Mouse (Mus musculus) cerebellum, postnatal 4 days (tissue): ENCODE data around the gene Tnxb.
A peak's percentile ranks its signal among the peaks of the same experiment; 100 is the strongest.
"Not testable (repeated sequence)": the region's sequence is repeated elsewhere in the genome, so short reads cannot be mapped to it uniquely, and the experiment has no call there.

ENCODE experiments used
- DNase-seq, 2 experiments: peaks; one replicate each; pipeline ENCODE4 v3.0.0; 2022; ENCODE audit warnings: low spot score in 2 of 2, mixed read lengths in 1 of 2

Gene Tnxb

DNA sequence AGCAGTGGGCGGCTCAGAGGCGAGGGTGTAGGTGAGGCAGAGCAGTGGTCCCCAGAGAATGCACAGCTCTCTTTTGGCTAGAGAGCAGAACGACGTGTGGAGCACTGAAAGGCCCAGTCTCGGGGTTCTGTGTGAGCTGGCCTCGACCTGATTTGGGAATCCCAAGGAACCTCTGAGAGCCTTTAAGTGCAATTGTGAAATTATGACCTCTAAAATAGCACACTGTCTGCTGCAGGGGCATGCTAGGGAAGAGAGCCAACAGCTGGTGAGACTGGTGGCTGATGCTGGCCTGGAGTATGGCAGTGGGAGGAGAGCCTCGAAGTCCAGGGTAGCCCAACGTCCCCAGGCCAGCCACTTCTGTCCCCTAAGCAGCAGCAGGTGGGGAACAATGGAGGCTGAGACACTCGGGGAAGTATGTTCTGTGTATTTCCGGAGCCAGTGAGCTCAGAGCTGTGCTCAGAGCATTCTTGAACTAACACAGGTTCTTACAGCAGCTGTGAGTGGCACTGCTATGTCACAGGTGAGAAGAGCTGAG, 13.4 kb downstream of the Tnxb start:
- DNase-seq, result no peak

DNA sequence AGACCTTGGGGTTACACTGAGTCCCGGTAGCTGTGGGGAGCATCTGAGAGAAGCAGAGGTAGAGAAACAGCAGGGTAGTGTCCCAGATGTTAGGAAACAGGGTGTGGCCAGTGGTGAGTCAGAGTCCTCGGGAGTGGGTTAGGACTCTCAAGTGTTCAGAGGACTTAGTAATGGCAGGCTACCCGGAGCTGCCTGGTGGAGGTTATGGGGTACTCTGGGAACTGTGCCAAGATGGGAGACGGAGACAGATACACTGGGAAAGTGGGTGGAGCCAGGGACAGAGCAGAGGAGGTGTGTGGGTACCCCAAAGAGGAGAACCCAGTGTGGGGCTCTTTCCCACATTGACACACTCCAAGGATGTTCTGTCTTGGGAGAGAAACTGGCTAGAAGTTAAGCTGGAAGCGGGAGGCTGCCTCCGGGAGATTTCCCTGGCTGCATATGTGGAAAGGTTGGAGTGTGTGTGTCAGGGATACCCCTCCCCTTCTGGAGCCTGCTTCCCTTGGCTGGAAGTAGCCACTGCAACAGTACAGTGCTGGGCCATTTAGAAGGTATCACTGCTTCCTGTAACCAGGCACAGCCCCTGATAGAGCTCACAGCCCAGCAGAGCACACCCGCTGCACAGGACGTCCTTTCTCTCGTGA, 14.0 kb downstream of the Tnxb start:
- no peak for DNase-seq

DNA sequence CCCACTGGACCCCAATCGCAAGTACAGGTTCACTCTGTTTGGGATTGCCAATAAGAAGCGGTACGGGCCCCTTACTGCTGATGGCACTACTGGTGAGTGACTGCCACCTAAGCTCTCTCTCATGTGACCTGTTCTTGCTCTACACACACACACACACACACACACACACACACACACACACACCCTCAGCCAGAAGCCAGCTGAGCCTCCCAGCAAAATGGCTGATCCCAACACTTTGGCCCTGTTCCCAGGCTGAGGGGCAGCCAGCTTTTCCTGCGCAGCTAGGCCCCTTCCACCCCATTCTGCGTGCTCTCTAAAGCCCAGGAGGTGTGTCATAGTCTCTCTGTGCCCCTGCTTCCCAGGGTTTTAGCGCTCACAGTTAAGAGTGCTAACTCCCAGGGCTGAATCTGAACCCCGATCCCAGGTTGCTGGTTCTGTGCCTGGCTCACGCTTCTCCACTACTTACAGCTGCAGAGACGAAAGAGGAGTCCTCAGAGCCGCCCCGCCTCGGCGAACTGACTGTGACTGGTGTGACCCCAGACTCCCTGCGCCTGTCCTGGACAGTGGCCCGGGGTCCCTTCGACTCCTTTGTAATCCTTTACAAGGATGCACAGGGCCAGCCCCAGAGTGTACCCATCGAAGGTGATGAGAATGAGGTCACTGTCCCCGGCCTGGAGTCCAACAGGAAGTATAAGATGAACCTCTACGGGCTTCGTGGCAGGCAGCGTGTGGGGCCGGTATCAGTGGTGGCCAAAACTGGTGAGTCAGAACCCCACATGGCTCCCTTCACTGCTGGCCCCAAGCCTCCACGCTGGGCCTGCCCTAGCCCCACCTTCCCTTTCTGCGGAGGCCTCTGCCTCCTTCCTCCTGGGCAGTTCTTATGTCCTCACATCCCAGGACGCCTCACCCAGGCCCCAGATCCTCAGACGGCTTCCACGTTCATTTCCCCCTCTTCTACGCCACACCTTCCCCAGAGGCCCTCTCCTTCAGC, 15.1 kb downstream of the Tnxb start:
- peak; percentile 53 to 84 for DNase-seq

DNA sequence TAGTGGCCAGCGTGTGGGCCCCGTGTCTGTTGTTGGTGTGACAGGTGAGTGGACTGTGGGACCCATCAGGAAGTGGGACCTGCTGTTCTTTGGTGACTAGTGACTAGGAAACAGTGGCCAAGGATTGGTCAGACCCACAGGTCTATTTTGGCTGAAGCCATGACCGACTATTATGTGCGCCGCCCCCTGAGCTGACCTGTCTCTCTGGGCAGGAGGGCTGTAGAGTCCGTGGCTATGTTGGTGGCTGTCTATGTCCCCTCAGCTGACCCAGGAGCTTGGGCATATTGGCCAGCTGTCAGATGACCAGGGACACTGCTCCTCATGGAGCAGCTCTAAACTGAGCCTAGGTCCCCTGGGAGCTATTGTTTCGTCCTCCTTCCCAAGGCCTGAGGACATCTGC, 18.6 kb downstream of the Tnxb start:
- no peak for DNase-seq

DNA sequence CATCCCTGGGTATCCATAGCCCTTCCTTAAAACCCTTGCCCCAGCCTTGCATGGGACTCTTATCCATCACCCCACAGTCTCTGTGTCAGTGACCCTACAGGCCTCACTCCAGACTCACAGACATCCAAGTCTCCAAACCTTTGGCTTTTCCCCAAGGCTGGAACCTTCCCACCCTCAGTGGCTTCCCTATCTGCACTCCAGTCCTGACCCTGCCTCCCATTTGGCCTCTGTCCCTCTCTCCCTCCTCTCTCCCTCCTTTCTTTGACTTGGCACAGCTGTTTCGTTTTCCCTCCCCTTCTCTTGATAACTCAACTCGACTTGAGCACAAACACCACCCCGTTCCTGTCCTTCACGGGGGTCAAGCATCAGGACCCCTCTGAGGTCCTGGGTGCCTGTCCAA, 20.1 kb downstream of the Tnxb start:
- DNase-seq, result no peak

DNA sequence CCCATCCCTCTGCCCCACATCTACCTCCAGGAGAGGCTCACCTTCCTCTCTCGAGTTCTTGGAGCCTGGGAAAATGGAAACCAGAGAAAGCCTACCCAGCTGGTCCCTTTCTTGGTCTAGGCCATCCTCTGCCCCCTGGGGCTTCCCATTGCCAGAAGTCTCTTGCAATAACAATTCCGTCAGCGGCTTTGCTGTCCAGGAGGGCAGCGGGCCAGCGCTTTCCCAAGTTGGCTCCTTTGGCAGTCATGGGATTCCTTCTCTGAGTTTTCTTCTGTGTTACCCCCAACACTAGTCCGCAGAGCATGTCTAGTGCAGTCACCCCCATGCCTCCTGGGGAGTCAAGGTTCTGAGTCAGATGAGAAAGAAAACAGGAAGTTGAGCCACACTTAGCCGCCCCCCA, 22.6 kb downstream of the Tnxb start:
- no peak for DNase-seq

DNA sequence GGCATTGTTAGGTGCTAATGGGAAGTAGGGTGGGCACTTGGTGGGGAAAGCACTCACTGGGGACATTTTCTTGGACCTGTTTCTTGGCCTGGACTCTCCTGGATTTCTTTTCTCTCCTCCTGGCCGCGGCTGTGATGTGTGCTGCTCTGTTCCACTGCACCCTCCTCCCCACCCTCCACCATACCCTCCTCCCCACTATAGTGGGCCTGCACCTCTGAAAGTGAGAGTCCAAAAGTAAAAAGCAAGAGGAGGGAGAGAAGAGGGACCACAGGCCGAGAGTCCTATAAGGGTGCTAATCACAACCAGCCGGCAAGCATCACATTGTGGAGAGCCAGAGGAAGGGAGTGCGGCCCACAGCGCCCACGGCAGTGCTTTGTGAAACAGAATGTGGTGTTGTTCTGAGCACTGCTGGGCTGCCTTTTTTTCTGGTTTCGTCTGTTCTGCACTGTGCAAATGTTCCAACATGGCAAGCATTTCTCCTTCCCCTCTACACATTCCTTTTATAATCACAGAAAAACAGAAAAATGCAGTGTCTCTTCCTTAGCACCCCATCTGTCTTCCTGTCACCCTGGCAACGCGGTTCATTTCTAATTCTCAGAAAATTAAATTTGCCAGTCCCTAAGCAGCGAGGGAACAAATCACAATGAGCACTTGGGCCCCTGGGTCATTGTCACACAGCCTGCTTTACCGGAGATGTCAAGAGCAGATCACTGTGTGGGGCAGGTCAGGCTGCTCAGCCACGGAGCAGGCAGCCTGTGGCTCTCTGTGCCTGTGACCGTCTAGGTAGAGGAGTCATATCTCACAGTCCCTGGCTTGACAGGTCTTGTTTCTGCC, 29.5 kb downstream of the Tnxb start:
- DNase-seq, result no peak

DNA sequence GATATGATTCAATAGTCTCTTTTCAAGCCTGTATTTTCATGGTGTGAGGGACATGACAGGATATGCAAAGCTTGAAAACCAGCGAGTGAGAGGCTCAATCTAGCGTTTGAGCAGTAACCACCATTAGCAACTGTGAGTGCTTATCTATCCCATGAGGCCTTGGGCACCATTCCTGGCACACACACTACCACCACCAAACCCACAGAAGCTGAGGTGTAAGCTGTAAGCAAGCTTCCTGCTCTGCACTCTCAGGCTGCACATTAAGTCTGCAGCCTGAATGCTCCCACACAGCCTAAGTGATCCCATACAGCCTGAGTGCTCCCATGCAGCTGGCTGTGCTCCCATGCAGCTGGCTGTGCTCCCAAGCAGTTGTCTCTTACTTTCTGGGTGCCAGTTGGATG, 30.3 kb downstream of the Tnxb start:
- no peak for DNase-seq

DNA sequence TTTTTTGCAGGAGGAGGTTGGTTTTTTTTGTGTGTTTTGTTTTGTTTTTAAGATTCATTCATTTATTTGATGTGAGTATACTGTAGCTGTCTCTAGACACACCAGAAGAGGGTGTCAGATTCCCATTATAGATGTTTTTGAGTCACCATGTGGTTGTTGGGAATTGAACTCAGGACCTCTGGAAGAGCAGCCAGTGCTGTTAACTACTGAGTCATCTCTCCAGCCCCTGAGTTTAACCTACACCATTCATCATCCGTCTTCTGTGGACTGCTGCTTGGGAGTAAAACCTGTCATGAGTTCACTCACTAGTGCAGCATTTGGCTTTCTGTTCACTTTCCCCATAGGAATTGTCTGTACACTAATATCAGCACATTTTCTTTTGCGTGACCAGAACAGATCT, 36.1 kb downstream of the Tnxb start:
- not testable (repeated sequence) for DNase-seq

DNA sequence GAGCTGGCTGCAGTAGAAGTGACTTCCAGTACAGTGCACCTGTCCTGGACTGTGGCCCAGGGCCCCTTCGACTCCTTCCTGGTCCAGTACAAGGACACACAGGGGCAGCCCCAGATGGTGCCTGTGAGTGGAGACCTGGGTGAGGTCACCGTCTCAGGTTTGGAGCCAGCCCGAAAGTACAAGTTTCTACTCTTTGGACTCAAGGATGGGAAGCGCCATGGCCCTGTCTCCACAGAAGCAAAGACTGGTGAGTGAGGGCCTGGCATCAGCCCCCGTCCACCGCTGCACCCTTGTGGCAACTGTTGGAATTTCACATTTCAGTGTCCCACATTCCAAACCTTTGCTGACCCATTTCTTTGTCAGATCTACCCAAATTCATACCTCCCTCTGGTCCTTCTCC, 42.6 kb downstream of the Tnxb start:
- peak; percentile 41 to 72 for DNase-seq

DNA sequence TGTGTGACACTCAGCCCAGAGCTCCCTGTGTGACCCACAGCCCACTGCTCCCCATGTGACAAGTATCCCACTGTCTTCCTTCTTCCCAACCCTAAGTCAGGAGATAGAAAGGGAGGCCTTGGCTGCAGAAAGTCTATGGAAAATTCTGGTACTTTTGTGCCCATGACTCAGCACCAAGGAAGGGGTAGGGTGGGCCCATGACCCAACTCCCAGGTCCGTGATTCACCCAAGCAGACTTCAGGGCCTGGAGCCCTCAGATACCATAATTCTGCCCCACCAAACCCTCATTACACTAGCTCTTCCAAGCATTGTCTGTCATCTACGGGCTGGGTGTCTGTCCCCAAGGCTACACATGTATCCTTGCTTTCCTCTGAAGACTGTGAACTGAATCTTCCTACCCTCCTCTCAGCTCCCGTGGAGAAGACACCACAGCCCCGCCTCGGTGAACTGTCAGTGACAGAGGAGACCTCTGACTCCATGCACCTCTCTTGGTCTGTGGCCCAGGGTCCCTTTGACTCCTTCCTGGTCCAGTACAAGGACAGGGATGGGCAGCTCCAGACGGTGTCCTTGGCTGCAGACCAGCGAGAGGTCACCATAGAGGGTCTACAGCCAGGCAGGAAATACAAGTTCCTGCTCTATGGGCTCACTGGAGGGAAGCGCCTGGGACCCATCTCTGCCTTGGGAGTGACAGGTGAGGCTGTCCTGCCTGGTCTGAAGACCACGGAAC, 44.0 kb downstream of the Tnxb start:
- not testable (repeated sequence) for DNase-seq

DNA sequence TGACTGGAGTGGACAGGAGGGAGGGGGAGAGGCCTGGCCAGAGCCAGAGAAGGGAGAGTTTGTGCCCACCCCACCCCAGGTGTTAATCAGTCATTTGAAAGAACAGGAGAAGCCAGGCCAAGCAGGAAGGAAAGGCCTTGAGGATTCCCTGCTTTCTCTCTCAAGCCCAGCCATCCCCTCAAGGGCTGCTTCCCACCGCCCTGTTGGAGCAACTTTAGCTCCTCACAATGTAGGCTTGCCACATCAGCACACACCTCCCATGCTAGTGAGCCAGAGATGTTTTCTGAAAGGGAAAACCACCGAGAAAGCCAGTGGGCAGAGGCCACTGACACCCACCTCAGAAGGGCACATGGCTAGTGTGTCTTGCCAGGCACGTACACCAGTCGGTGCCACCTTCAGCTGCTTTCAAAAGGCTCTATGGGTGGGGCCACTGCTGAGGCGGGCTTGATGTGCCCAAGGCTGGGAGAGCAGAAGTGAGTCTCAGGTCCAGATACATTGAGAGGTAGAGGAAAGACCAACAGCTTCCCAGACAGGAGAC, 44.6 kb downstream of the Tnxb start:
- not testable (repeated sequence) for DNase-seq

DNA sequence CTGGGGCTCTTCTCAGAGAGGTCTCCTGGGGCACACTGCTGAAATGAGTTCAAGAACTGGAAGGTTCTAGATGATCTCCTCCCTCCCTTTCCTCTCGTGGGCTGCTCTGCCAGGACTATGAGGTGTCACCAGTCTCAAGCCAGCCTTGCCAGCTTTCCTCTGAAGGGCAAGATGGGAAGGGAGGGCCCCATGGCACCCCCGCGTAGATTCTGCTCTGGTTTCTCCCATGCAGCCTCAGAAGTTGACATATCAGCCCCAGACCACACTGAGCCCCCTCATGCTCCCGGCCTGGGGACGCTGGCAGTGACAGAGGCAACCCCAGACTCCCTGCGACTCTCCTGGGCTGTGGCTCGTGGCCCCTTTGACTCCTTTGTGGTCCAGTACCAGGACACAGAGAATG, 45.1 kb downstream of the Tnxb start:
- DNase-seq, result not testable (repeated sequence)

DNA sequence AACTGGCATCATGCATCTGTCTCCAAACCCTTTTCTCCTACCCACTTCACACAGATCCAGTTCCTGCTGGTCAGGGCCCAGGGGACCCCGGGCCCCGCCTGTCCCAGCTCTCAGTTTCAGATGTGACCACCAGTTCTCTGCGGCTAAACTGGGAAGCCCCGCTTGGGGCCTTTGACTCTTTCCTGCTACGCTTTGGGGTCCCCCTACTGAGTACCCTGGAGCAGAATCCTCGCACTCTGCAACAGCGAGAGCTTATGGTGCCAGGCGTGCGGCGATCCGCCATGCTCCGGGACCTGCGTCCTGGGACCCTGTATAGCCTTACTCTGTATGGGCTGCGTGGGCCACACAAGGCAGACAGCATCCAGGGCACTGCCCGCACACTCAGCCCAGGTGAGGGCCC, 45.9 kb downstream of the Tnxb start:
- no peak for DNase-seq

DNA sequence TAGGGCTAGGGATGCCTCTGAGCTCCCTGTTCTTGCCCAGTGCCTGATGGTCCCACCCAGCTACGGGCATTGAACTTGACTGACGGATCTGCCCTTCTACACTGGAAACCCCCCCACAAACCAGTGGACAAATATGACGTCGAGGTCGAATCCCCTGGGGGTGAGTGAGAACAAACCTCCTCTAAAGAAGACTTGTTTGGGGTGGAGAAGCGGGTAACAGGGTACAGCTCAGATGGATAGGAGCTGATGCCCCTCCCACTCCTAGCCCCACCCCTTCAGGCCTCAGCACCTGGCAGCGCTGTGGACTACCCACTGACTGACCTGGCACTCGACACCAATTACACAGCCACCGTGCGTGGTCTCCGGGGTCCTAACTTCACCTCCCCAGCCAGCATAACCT, 47.1 kb downstream of the Tnxb start:
- no peak for DNase-seq

DNA sequence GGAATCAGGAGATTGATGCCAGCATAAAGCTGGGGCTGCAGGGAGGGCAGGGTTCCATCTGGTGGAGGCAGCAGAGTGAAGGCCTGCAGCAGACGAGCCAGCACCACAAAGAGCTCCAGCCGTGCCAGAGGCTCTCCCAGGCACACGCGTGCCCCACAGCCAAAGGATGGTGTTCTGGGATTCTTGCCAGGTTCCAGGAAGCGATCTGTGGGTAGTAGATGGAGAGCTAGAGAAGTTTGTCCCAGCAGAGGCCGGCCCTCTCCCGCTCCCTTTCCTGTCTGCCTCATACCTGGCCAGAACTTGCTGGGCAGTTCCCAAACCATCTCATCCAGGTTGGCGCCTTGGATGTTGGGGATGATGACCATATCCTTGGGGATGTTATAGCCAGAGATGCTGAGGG, 49.6 kb downstream of the Tnxb start:
- not testable (repeated sequence) for DNase-seq

DNA sequence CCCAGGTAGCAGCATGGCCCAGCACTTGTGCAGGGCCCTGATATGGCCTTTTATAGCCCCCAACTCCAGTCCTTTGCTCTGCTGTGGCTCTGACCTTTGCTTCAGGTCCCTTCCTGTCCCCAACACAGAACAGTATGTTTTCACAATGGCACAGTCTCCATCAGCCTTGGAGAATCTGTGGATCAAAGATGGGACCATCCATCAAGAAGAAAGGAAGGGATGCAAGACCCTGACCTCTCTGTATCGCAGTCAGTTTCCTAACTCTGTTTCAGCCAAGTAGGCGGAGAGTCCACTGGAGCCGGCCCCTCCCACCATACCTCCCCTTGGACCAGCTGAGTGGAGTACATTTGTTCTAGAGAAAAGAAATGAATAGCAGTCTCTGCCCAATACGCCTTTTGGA, 51.9 kb downstream of the Tnxb start:
- not testable (repeated sequence) for DNase-seq

DNA sequence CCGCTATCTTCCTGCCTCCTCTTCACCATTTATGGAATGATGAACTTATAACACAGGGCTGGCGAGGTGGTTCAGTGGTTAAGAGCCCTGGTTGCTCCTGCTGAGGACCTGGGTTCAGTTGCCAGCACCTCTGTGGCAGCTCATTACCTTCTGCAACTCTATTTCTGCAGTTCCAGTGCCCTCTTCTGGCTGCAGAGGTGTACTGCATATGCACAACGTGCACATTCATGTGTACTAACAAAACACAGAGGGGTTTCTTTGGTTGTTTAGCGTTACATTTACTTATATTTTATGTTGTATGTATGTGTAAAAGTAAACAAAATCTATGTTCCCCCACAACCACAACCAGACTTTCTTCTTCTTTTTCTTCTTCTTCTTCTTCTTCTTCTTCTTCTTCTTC, 52.7 kb downstream of the Tnxb start:
- no peak for DNase-seq

DNA sequence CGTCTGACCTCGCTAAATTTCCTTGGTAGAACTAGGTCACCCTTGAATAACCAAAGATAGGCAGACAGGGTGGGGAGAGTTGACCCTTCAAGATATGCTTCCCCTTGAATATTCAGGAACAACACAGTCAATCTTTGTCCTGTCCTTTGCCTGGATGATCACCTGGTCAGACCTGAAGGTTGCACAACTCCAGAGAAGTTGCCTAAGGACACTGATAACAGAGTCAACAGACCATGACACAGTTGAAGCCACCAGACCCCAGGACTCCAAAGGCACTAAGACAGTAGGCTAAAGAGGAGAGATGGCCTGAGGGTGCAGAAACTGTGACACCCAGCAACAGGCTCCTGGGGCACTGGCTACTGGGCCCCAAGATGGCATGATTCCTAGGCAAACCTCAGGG, 57.6 kb downstream of the Tnxb start:
- DNase-seq, result no peak

DNA sequence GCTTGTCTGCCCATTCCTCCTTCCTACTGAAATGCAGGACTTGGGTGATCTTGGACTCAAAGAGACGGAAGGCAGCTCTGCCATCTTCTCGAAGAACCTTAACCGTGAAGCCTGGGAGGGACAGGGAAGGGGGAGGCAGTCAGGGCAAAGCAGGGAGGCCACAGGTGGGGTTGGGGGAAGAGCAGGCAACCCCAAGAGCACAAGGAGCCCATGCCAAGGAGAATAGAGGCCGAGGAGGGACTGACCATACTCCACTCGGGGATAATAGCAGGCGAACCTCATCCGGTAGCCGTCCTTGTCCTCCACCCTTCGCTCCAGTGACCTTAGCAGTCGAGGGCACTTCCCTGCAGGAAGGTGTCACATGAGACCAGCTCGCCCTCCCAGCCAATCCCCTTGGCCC, 58.8 kb downstream of the Tnxb start:
- not testable (repeated sequence) for DNase-seq
